Mouse (Mus musculus): ENCODE data around the gene Plin2.
"Not testable (repeated sequence)": the region's sequence is repeated elsewhere in the genome, so short reads cannot be mapped to it uniquely, and the experiment has no call there.

The Plin2 gene

DNA sequence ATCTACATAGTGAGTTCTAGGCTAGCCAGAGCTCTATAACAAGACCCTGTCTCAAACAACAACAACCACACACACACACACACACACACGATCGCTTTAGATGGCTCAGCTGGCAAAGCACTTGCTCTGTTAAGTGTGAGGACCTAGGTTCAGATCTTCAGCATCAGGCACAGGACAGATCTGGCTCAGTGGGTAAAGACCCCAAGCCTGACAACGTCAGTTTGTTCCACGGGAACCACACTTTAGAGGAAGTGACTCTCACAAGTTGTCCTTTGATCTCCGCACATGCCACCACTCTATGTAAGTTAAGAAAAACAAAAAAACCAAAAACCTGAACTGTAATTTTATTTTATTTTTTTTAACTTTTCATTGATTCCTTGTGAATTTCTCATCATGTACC, 13.4 kb upstream of the Plin2 start:
- no peak for DNase-seq

DNA sequence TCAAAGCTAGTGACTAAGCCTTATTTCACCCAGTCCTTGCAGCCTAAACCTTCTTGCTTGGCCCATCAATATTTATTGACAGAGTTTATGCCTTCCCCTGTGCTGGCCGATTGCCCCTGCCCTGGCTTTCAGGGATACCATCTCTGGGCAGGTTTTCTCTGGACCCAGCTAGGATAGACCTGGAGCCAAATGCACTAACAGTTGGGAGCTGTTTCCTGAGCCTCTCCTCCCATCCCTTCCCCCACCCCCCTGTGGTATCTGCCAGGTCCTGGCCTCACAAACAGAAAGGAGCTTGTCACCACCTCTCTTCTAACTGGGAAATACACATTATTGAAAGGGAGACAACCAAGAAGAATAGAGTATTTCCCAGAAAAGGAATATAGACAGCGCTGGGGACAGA, 12.0 kb upstream of the Plin2 start:
- no peak for DNase-seq

DNA sequence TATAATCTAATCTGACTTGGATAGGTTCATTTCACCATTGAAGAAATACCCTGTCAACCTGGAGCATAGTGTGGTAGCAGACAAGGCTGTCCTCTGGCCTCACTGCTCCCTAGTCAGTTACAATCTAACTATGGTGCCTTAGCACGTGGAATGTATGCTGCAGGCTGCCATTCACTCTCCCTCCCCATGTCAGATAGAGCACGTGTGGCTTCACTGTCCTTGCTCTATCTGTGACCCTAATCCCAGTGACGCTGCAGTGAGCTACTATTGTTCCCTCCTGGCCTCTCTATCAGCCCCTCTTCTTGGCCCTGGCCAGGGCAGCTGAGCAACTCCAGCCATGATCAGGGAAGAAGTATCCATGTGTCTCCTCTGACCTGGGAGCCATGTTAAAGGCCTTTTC, 11.6 kb upstream of the Plin2 start:
- no peak for DNase-seq

DNA sequence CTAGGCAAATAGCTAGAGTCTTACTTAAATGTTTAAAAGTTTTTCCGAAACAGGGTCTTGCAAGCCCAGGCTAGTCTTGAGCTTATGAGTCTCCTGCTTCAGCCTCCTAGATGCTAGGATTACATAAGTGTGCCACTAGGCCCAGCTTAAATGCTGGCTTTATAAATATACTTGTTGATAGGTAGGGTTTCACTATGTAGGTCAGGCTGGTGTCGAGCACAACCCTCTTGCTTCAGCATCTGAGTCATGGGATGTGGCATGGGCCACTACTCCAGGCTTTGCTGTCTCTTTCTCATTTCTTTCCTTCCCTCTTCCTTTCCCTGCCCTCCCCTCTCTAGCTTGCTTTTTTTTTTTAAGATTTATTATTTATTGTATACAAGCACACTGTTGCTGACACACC, 9.8 kb upstream of the Plin2 start:
- DNase-seq = no peak

DNA sequence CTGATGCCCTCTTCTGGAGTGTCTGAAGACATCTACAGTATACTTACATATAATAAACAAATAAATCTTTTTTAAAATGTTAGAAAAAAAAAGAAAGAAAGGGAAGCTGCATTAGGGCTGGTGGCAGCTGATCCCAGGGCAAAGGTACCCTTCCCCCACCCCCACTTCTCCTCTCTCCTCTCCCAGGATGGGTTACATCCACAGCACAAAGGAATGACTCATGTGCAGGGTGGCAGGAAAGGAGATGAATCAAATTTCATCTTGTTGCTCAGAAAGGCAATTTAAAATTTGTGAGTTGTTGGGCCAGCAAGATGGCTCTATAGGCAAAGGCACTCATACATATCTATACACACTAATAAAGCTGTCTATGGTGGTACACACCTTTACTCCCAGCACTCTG, 6.9 kb upstream of the Plin2 start:
- no peak for DNase-seq

DNA sequence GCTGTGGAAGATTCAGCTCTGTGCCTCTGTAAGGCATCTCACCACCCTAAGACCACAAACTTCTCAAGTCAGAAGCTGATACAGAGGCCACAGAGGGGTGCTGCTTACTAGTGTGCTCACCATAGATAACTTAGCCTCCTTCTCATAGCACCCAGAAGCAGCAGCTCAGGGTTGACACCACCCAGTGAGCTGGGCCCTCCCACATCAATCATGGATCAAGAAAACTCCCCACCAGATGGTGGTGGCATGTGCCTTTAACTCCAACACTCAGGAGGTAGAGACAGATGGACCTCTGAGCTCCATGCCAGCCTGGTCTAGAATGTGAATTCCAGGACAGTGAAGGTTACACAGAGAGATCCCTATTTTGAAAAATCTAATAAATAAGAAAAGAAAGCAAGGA, 4.9 kb upstream of the Plin2 start:
- DNase-seq = not testable (repeated sequence)

DNA sequence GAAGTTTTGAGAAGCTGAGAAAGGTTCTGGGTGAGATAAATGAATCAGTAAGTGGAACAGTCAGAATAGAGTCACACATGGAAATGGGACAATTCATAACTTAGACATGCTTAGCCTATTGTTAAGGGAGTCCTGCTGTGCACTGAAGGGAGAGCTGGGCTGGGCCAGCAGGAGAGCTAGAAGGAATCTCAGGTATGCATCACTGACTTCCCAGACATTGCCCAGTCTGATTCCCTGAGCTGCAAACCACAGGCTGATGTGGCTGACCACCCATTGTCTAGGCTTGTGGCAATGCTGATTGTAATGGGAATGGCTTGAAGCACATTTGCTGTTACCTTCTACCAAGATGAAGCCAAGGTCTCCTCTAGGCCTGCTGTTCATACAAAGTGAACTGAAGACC, 4.3 kb upstream of the Plin2 start:
- not testable (repeated sequence) for DNase-seq

DNA sequence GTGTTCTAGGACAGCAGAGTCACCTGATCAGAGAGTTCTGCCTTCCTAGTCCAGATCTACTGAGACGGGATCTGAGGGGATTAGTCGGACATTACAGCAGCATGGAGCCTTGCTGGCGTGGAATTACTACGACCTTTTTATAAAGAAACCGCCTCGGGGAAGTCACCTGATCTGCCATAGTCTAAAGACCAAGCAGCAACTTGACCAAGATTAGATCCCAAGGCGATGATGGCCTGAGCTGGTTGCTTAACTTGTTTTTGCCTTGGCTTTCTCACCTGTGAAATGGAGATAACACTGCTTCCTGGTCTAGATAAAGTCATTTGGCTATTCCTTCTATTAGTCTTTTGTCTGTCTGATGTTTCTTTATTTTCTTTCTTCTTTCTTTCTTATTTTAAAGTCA, 2.6 kb upstream of the Plin2 start:
- DNase-seq = no peak

DNA sequence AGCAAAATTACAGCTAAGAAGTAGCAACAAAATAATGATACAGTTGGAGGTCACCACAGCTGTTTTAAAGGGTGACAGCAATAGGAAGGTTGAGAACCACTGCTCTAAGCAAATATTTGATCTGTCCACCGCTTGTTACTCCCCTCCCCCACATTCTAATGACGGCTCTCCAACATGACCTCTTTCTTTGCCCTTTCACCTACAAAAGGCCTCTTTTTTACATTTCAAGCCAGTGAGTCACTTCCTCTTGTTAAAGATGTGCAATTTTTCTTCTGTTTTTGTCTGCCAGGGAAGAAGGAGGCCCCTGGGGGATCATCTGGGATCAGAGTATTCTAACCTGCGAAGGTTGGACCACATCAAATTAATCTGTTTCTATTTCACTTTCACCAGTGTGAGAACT, 1.9 kb upstream of the Plin2 start:
- no peak for DNase-seq

DNA sequence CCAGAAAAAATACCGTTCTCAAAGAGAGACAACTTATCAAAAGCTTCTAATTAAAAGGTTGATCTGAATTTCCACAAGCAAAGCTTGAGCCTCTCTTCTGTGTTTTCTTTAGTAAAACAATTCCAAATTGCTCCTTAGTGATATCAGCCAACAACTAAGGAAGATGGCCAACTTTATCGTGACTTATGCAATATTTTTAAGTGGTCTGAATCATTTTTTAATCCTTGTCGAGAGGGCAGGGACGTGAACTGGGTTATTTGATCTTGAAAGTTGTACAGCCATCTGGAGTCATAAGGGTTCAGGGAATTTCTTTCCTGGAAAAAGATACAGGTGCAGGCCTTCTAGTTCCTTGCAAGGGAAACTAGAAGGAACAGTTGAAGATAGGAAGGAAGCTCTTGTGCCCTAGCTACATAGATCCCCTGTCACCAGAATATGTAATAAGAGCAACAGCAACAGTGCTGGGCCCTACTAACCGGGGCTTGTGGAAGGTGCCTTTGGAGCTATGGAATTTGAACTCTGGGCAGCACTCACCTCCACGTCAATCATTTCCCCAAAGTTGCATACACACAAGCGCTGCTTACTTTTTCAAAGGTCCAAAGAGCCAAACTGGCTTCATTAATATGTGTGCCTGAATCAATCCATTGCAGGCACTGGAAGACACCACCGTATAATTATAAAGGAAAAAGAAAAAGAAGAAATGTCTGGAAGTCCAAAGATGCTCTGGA, 884 bp upstream of the Plin2 start:
- no peak for DNase-seq

DNA sequence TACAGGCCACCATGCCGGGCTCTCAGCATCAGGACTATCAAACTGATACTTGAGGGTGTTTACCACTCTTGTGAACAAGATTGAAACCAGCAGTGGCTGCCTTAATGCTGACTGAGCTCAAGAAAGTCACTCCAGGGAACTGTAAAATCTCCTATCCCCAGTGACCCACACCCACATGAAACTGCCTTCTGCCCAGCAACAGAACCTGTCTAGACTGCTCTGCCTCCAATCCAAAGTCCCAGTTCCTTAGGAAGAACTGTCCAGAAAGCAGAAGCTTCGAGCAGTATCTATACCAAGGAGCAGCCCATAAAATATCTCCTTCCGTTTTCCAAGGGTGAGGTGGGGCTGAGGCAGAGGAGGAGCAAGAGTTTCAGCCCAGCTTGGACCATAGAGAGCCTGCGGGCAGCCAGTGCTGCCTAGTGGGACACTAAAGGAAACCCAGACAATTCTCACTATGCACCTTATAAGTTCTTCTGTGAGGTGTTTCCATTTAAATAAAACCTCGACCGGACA, 563 bp downstream of the Plin2 start:
- DNase-seq = not testable (repeated sequence)

DNA sequence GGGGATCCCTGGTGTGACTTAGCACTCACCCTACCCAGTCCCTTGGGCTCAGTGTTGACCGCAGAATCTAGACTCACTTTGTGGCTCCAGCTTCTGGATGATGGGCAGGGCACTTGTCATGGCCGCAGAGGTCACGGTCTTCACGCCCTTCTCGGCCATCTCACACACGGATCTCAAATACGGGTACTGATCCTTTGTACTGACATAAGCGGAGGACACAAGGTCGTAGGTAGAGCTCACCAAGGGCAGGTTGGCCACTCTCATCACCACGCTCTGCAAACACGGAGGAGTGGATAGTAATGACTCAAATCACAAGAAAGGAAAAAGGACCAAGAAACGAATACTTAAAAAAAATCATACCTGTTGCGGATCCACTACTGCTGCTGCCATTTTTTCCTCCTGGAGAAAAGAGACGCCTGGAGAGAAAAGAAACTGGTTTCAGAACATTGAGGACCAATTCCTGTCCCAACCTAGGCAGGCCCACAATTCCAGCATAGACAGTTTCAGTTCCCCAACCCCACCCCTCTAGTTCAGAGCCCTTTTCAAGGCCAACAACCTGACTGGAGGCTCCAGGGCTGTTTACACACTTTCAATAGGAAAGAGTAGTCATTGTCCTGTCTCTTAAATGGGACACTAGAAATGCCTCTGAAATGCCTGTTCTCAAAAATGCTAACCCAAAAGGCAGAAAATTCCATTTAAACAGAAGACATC, 1.4 kb downstream of the Plin2 start:
- DNase-seq = no peak

DNA sequence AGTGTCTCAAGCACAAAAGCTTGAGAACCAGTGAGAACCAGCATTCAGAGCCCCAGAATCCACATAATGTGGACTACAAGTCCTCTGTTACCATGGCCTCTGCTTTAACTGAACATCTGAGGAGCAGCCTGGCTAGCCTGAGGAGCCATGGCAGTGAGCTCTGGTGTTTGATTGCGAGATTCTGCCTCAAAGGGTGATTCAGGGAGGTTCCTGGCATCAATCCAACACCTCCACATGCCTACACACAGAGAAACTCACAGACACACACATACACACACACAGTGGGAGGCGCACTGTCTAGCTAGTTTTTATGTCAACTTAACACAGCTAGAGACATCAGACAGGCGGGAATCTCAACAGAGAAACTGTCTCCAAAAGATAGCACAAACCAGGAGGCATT, 4.3 kb downstream of the Plin2 start:
- no peak for DNase-seq

DNA sequence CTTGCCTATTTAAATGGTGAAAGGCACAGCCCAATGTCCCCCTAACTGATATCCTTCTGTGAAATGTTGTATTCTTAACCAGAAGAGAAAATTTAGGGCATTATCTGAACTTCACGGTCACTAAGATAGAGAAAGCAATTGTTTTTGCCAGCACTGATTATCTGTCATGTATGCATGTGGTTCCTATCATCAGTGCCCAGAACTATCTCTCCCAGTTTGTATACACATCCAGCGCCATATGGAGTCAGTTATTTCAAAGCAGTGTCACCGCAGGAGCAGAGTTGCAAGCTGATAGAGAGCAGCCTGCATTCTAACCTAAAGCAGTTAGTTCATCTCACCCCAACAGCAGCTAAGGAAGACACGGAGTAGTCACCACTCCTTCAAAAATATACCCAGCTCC, 5.9 kb downstream of the Plin2 start:
- no peak for DNase-seq

DNA sequence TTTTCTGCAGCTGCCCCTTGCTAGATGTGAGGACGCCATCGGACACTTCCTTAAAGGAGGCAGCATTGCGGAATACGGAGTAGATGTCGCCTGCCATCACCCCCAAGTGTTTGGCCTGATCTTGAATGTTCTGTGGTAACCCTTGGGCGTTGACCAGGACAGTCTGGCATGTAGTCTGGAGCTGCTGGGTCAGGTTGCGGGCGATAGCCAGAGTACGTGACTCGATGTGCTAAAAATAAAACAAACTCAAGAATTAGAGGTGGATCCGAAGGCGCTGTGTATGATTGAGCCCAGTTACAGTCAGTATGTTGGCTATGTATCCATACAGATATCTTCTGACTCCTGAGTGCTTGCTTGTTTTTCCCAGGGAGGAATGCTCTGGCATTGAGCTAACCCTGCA, 12.7 kb downstream of the Plin2 start:
- DNase-seq = no peak

DNA sequence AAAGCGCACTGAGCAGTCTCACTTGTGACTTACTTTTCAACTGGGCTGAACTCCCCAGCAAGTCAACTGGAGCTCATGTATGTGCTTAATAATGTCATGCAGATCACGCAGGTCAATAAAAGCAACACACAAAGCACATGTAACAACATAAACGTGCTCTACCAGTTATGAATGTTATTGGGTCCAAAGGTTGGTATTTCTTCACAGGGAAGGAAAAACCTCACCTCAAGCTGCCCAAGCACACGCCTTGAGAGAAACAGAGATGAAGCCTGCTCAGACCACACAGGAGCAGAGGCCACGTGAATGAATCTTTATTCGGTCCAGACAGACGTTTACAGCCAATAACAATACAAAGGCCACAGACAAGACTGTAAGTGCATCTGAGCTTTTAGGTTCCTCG, 13.4 kb downstream of the Plin2 start:
- DNase-seq = not testable (repeated sequence)

DNA sequence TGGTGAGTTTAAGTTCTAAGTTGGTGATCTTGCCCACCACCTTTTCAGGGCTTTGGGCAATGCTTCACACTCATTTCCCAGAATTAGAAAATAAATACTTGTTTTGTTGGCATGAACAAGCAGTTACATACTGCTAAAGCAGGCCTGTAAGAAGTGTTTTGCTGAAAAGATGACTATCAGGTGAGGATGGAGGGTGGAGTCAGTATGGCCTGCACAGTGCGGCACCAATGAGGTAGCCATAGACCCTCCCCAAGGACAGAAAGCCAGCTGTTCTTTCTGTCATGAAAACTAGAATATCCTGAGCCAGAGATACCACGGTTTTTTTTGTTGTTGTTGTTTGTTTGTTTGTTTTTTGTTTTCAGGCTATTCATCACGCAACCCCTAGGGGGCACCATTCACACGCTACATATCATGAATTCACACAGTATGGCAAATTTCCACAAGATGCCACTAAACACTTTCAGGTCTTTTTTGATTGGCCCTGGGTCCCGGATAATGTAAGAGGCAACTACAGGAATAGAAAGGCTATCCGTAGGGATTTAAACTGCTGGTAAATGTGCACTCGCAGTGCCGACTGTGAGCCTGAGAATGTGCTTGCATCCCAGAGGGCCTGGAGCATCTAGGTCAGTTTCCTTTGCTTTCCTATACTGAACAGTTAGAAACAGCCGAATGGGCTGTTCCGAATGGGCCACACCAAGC, 18.0 kb downstream of the Plin2 start:
- no peak for DNase-seq

DNA sequence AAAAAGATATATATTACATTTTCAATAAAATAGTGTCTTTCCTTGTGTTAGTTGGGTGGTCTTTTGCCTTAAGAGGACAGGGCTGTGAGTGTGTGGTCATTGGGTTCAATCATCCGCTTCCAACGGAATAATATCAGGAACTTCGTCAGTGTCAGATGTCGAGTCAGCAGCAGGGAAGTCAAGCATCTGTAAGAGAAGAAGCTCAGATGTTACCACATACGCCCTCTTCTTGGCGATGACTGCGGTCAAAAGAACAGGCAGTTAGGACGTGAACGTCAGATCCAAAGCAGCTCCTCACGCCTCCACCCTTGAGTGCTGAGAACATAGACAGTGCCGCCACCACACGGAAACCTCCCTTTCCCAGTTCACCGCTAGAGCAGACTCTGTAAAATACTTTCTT, 21.5 kb downstream of the Plin2 start:
- not testable (repeated sequence) for DNase-seq

DNA sequence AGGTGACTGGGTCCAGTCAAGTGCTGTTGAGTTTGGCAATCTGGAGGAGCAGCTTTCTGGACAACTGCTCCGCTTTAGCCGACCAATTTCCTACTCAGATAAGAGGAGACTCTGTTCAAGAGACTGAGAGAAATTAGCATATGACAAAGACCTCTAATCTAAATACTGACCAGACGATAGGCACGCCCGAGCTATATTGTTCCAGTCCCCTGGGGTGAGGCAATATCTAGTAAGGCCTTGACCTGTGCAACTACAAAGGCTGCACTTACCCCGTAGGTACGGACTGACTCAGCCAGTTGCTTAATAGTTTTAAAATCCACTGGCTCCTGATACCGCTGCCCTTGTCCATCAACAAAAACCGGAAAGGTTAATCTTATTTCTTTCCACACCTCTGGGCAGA, 32.3 kb downstream of the Plin2 start:
- not testable (repeated sequence) for DNase-seq

DNA sequence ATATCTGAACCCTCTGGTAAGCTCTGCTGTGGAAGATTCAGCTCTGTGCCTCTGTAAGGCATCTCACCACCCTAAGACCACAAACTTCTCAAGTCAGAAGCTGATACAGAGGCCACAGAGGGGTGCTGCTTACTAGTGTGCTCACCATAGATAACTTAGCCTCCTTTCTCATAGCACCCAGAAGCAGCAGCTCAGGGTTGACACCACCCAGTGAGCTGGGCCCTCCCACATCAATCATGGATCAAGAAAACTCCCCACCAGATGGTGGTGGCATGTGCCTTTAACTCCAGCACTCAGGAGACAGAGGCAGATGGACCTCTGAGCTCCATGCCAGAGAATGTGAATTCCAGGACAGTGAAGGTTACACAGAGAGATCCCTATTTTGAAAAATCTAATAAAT, 35.0 kb downstream of the Plin2 start:
- DNase-seq = not testable (repeated sequence)

DNA sequence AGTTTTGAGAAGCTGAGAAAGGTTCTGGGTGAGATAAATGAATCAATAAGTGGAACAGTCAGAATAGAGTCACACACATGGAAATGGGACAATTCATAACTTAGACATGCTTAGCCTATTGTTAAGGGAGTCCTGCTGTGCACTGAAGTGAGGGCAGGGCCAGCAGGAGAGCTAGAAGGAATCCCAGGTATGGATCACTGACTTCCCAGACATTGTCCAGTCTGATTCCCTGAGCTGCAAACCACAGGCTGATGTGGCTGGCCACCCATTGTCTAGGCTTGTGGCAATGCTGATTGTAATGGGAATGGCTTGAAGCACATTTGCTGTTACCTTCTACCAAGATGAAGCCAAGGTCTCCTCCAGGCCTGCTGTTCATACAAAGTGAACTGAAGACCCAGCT, 35.5 kb downstream of the Plin2 start:
- not testable (repeated sequence) for DNase-seq

DNA sequence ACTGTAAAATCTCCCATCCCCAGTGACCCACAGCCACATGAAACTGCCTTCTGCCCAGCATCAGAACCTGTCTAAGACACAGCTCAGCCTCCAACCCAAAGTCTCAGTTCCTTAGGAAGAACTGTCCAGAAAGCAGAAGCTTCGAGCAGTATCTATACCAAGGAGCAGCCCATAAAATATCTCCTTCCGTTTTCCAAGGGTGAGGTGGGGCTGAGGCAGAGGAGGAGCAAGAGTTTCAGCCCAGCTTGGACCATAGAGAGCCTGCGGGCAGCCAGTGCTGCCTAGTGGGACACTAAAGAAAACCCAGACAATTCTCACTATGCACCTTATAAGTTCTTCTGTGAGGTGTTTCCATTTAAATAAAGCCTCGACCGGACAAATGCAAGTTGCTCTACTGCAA, 37.3 kb downstream of the Plin2 start:
- DNase-seq = not testable (repeated sequence)

DNA sequence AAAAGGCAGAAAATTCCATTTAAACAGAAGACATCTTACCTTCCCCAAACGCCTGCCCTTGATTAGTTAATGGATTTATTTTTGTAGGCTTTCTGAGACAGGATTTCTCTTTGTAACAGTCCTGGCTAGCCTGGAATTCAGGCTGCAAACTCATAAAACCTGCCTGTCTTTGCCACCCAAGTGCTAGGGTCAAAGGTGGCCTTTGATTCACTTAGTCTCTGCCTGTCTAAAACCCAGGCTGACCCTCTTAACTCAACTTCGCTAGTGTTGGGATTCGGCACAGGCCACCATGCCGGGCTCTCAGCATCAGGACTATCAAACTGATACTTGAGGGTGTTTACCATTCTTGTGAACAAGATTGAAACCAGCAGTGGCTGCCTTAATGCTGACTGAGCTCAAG, 38.0 kb downstream of the Plin2 start:
- DNase-seq = no peak

DNA sequence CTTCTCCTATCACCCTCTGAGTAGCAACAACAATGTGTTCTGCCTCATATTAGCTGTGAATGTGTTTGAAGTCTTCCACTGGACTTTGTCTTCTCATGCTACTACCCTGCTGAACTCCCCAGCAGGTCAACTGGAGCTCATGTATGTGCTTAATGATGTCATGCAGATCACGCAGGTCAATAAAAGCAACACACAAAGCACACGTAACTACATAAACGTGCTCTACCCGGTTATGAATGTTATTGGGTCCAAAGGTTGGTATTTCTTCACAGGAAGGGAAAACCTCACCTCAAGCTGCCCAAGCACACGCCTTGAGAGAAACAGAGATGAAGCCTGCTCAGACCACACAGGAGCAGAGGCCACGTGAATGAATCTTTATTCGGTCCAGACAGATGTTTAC, 43.4 kb downstream of the Plin2 start:
- DNase-seq = not testable (repeated sequence)
